Mouse (Mus musculus): ENCODE measurements at regions not wholly inside any gene's neighbourhood (a gene's known extent, or its start where the extent isn't known, plus 50 kb on each side); places are given as distances from the start of the nearest gene placed in this dataset.

- TF ChIP-seq CTCF (IDR thresholded peaks at IDR 0.05; ENCODE audit: low read depth, low read length) (no peak), POLR2A (IDR thresholded peaks at IDR 0.05; ENCODE audit: borderline replicate concordance, low read depth, low read length) (no peak)
Observed at GRCm38 (mm10) chr8:128560418-128560817, 125.0 kb upstream of the Itgb1 start.

Measured in bone marrow macrophage, adult 2 months (primary cell).